Mouse (Mus musculus): ENCODE results near the gene Zfpl1. TPM values are rescaled to one million over a fixed set of nuclear protein-coding genes. Genes with fewer than 3 reads are reported as not detected.
"Not testable (repeated sequence)": the region's sequence is repeated elsewhere in the genome, so short reads cannot be mapped to it uniquely, and the experiment has no call there.

The Zfpl1 gene
- 88.5 and 121 TPM in 2 replicates for polyA plus RNA-seq (2012; ENCODE audit: insufficient read depth, low replicate concordance)

DNA sequence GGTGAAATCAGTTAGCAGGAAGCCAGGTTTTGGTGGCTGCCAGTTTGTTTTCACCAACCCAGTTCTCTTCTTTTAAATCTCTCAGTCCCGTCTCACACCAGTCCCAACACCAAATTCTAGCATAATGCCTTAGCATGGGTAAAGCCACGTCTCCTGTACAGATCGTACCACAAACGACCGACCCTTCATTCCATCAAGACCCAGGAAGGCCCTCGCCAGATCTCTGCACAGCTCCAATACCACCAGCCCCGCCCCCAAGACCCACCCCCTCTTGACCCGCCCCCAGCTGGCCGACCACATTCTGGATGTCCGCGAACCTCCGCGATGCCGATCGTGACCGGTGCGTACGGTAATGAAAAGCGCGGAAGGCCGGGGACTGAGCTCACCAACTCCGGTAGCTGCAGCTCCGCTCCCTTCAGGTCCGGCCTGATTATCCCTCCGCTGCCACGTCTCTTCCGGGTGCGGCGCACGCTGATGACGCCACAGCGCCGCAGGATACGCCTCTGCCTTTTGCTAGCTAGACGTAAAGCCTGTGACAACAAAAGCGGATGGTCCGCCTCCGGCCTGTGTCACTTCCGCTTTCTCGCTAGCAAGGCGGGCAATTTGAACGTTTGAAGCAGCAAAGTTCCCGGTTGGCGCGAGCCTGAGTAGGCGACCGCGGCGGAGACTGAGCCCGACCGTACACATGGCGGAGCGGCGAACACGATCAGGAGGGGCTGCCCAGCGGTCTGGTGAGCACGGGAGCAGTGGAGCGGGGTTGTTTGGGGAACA lies at the start of gene Zfpl1, which contains the start of gene Cdca5:
Zfpl1 (minus strand) TSS at position 479 of the 771 bp plus-strand sequence.
Cdca5 (plus strand) TSS at position 506 of the 771 bp plus-strand sequence.
- TF ChIP-seq GATA1 (IDR thresholded peaks at IDR 0.05; ENCODE audit: borderline replicate concordance, low read length) (no peak), FLI1 (IDR thresholded peaks at IDR 0.05; ENCODE audit: low read length) (peak; percentile 100; the same call in 1 of the 2 replicates)
- H3K36me3 ChIP-seq (replicated peaks; ENCODE audit: low read length): peaks cover 75% of the 10 kb centered on the region
- peaks cover 61% of the 10 kb centered on the region for H3K4me1 ChIP-seq
- peak within 1 kb of the TSS; percentile 96 for H3K4me3 ChIP-seq (replicated peaks)
- no peaks in the 10 kb centered on the region for H3K27me3 ChIP-seq (replicated peaks)
- no peaks in the 10 kb centered on the region for H3K9me3 ChIP-seq

DNA sequence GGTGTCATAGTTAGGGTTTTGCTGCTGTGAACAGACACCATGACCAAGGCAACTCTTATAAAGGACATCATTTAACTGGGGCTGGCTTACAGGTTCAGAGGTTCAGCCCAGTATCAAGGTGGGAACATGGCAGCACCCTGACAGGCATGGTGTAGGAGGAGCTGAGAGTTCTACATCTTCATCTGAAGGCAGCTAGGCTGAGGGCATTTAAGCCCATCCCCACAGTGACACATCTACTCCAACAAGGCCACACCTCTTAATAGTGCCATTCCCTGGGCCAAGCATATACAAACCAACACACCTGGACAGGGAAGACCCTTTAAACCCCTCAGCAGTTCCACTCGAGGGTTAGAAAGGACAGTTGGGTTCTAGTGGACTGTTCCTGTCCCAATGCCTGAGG lies 48.4 kb upstream of the Zfpl1 start:
- Histone ChIP-seq H3K4me1 (peaks cover 33% of the 10 kb centered on the region), H3K36me3 (replicated peaks; ENCODE audit: low read length) (peaks cover 45% of the 10 kb centered on the region)
- H3K4me3 ChIP-seq (replicated peaks); H3K9me3 ChIP-seq; H3K27me3 ChIP-seq (replicated peaks): not testable (repeated sequence)

GRCm38 (mm10) chr19:6132171-6132827 lies 47.5 kb upstream of the Zfpl1 start:
- peak overlapping the region; percentile 20 for H3K4me3 ChIP-seq (replicated peaks)

GRCm38 (mm10) chr19:6130414-6131128 lies 45.8 kb upstream of the Zfpl1 start:
- H3K27me3 ChIP-seq (replicated peaks); H3K9me3 ChIP-seq; H3K4me3 ChIP-seq (replicated peaks): not testable (repeated sequence)
- Histone ChIP-seq H3K36me3 (replicated peaks; ENCODE audit: low read length) (peaks cover 19% of the 10 kb centered on the region), H3K4me1 (peaks cover 42% of the 10 kb centered on the region)

More at GRCm38 (mm10) chr19:6132171-6132827, 47.5 kb upstream of the Zfpl1 start:
- H3K9me3 ChIP-seq: no peaks in the 10 kb centered on the region
- H3K27me3 ChIP-seq (replicated peaks): no peaks in the 10 kb centered on the region
- H3K4me1 ChIP-seq: peaks cover 33% of the 10 kb centered on the region
- H3K36me3 ChIP-seq (replicated peaks; ENCODE audit: low read length): peaks cover 37% of the 10 kb centered on the region
- no peak for TF ChIP-seq GATA1 (IDR thresholded peaks at IDR 0.05; ENCODE audit: borderline replicate concordance, low read length)
- TF ChIP-seq FLI1 (IDR thresholded peaks at IDR 0.05; ENCODE audit: low read length): no peak

DNA sequence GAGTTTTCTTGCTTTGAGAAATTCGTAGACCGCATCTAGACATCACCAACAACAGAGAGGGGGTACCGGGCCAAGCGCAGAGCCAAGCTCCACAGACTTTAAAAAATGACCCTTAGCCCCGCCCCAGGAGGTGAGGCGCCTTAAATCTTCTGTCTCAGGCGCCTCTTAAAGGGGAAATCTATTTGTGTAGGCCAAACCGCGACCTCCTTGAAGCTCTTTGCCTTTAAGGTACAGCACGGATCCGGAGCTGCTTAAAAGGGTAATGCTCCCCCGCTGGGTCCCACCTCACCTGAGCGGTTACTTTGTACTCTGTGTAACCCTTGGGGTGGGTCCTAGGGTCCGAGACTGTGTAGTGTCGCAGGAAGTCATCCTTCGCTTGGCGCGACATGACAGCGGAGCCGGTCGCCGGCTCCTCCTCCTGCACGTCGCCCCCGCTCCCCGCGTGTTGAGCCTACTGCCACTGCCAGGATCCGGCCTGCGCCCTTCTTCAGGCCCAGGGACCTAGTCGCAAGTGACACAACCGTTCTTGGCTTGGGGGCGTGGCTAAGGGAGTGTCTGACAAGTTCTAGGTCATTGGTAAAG lies 43.1 kb upstream of the Zfpl1 start, which contains the start of gene Snx15:
Snx15 (minus strand) TSS at position 545 of the 582 bp plus-strand sequence.
- no peak for TF ChIP-seq FLI1 (IDR thresholded peaks at IDR 0.05; ENCODE audit: low read length)
- no peak for TF ChIP-seq GATA1 (IDR thresholded peaks at IDR 0.05; ENCODE audit: borderline replicate concordance, low read length)
- peaks cover 11% of the 10 kb centered on the region for H3K36me3 ChIP-seq (replicated peaks; ENCODE audit: low read length)
- H3K4me1 ChIP-seq: peaks cover 40% of the 10 kb centered on the region
- H3K9me3 ChIP-seq: no peaks in the 10 kb centered on the region
- peak within 1 kb of the TSS; percentile 95 for H3K4me3 ChIP-seq (replicated peaks)
- H3K27me3 ChIP-seq (replicated peaks): no peaks in the 10 kb centered on the region

DNA sequence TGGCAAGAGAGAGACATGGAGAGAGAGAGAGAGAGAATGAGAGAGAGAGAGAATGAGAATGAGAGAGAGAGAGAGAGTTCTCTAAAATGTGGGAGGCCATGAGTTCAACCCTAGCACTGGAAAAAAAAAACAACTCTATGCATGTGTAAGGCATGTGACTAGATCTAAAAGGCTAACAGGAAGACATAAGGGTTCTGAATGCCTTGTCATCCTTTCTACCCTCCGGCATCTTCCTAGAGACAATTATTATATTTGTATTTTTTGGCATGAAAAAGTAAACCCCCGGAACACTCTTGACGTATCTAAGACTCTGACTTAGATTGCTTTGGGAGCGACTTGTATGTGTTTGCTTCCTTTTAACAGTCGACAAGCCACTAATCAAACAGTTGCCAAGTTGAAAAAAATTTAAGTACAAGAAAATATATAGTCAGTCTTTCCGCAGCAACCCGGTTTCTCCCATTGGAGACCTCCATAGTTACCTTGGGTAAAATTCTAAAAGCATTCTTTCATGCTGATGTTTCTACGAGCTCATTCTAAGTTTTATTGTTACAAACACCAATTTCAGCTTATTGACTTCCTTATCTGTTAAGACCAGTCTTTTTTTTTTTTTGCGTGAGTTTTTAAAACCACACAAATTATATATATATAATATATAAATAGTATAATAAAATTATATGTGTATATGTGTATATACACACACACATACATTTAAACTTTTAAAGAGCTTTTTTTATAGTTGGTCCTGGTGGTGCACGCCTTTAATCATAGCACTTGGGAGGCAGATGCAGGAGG lies 42.2 kb upstream of the Zfpl1 start:
- H3K4me3 ChIP-seq (replicated peaks): peak overlapping the region; percentile 95
- peaks cover 18% of the 10 kb centered on the region for H3K36me3 ChIP-seq (replicated peaks; ENCODE audit: low read length)
- no peaks in the 10 kb centered on the region for H3K9me3 ChIP-seq
- no peaks in the 10 kb centered on the region for H3K27me3 ChIP-seq (replicated peaks)
- H3K4me1 ChIP-seq: peaks cover 34% of the 10 kb centered on the region
- no peak for TF ChIP-seq FLI1 (IDR thresholded peaks at IDR 0.05; ENCODE audit: low read length)
- no peak for TF ChIP-seq GATA1 (IDR thresholded peaks at IDR 0.05; ENCODE audit: borderline replicate concordance, low read length)

- Histone ChIP-seq H3K36me3 (replicated peaks; ENCODE audit: low read length) (peaks cover 25% of the 10 kb centered on the region), H3K27me3 (replicated peaks) (no peaks in the 10 kb centered on the region), H3K4me1 (peaks cover 30% of the 10 kb centered on the region), H3K4me3 (replicated peaks) (peak overlapping the region; percentile 74), H3K9me3 (no peaks in the 10 kb centered on the region)
- TF ChIP-seq GATA1 (IDR thresholded peaks at IDR 0.05; ENCODE audit: borderline replicate concordance, low read length) (no peak), FLI1 (IDR thresholded peaks at IDR 0.05; ENCODE audit: low read length) (no peak)
Measured at GRCm38 (mm10) chr19:6126289-6126688, 41.5 kb upstream of the Zfpl1 start.

DNA sequence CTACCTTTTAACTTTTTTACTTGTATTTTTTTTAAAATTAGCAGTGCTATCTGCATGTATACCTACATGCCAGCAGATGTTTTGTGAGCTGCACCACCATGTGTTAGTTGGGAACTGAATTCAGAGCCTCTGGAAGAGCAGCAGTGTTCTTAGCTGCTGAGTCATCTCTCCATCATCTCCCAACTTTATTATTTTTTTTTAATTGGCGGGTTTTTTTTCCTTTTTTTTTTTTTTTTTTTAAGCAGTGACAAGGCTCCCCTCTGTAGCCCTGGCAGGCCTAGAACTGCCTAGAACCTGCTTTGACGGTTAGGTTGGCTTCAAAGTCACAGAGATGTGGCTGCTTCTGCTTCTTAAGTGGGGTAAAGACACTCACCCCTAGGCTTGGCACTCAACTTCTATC lies 40.1 kb upstream of the Zfpl1 start:
- TF ChIP-seq GATA1 (IDR thresholded peaks at IDR 0.05; ENCODE audit: borderline replicate concordance, low read length) (no peak), FLI1 (IDR thresholded peaks at IDR 0.05; ENCODE audit: low read length) (no peak)
- Histone ChIP-seq H3K36me3 (replicated peaks; ENCODE audit: low read length) (peaks cover 39% of the 10 kb centered on the region), H3K9me3 (no peaks in the 10 kb centered on the region), H3K4me1 (peaks cover 35% of the 10 kb centered on the region), H3K4me3 (replicated peaks) (no peak overlapping the region), H3K27me3 (replicated peaks) (no peaks in the 10 kb centered on the region)

DNA sequence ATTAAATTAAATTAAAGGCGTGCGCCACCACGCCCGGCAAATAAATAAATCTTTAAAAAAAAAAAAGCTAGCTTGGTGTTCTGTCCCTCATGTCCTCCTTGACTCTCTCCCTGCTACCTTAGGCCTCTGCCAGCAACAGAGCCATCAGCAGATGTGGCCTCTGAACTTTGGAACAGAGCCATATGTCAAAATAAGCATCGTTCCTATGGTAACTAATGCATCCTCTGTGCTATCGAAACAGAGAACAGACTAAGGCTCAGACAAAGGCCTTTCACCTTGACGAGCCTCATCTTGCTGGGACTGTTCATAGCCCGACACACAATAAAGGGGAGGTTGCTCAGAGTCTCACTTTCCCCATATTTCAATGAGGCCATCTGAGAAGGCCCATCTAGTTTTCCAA lies 38.6 kb upstream of the Zfpl1 start:
- H3K4me3 ChIP-seq (replicated peaks): no peak overlapping the region
- H3K9me3 ChIP-seq: no peaks in the 10 kb centered on the region
- no peaks in the 10 kb centered on the region for H3K27me3 ChIP-seq (replicated peaks)
- H3K4me1 ChIP-seq: peaks cover 43% of the 10 kb centered on the region
- H3K36me3 ChIP-seq (replicated peaks; ENCODE audit: low read length): peaks cover 45% of the 10 kb centered on the region
- TF ChIP-seq GATA1 (IDR thresholded peaks at IDR 0.05; ENCODE audit: borderline replicate concordance, low read length) (no peak), FLI1 (IDR thresholded peaks at IDR 0.05; ENCODE audit: low read length) (no peak)
